Mouse (Mus musculus) subcutaneous adipose tissue, adult 2 months (tissue): Measurements from ENCODE around the gene Sod1. TPM values are rescaled to one million over a fixed set of nuclear protein-coding genes. Genes with fewer than 3 reads are reported as not detected.

Experiments used
- polyA plus RNA-seq: library from polyadenylated mRNA; depleted of rRNA; stranded (reverse); fragments of >200 nt; gene quantifications from 2 replicates; pipeline ENCODE4 v1.2.3, GENCODE M21; 2012; ENCODE audit warnings: low replicate concordance; rRNA removed

Sod1 gene
- polyA plus RNA-seq, result 605 and 744 TPM in 2 replicates

GRCm38 (mm10) chr16:90220026-90220891, at the start of gene Sod1:
TSS of gene Sod1 (plus strand) at chr16:90220754.

Other genes with a start within 250 kb of the Sod1 start
- gene Tiam1, start 77.0 kb upstream of the Sod1 start, polyA plus RNA-seq, result 3.3 and 3.5 TPM in 2 replicates
- 33.3 and 44.6 TPM in 2 replicates for gene Scaf4, start 63.7 kb downstream of the Sod1 start, polyA plus RNA-seq
- 0.34 and 5.7 TPM in 2 replicates for gene Hunk, start 165.3 kb downstream of the Sod1 start, polyA plus RNA-seq